ENCODE assay signal across 30 mouse cellular contexts in genomic region chr16:23374068-23374467, GRCm38 (mm10). TPM values are rescaled to one million over a fixed set of nuclear protein-coding genes. Genes with fewer than 3 reads are reported as not detected.
DNase-seq lines count a peak whose midpoint lies in the region; ATAC-seq and TF ChIP-seq lines count a peak whose summit lies in the region.
"Had no signal": no experiment of that assay in that cellular context is flagged by ENCODE, and none has a peak within 500 bp of the region (broad histone marks: within the 10 kb centered on the region; RNA-seq: fewer than 3 reads in every experiment).

No protein-coding gene starts in this region.

- no peaks in the 10 kb centered on the region for H3K79me2 ChIP-seq in macrophage (ENCODE audit: inconsistent target)

- no peaks in the 10 kb centered on the region for H3K4me1 ChIP-seq in forebrain, embryonic 10.5 days
- no peaks in the 10 kb centered on the region for H3K4me1 ChIP-seq in forebrain, embryonic 11.5 days (replicated peaks; ENCODE audit: control insufficient read depth, insufficient read depth, low read length)
- peaks cover 15% of the 10 kb centered on the region for H3K4me1 ChIP-seq in spleen, adult 2 months (ENCODE audit: control insufficient read depth, insufficient read depth, insufficient read length)
- no peaks in the 10 kb centered on the region for H3K4me1 ChIP-seq in intestine, postnatal 0 days (replicated peaks; ENCODE audit: control insufficient read depth, insufficient read depth, low read length)
- H3K4me1 ChIP-seq: embryonic facial prominence, embryonic 12.5 days; embryonic facial prominence, embryonic 15.5 days; forebrain, embryonic 13.5 days; heart, embryonic 12.5 days; heart, embryonic 15.5 days; hindbrain, embryonic 10.5 days; hindbrain, embryonic 13.5 days had no signal

- H3K36me3 ChIP-seq in forebrain, embryonic 10.5 days (replicated peaks) = no peaks in the 10 kb centered on the region
- H3K36me3 ChIP-seq in forebrain, embryonic 11.5 days (ENCODE audit: control insufficient read depth, insufficient read depth, low read length) = no peaks in the 10 kb centered on the region
- no peaks in the 10 kb centered on the region for H3K36me3 ChIP-seq in spleen, adult 2 months (ENCODE audit: control insufficient read depth, insufficient read depth, low read length)
- no peaks in the 10 kb centered on the region for H3K36me3 ChIP-seq in macrophage (ENCODE audit: inconsistent target)
- no peaks in the 10 kb centered on the region for H3K36me3 ChIP-seq in intestine, postnatal 0 days (ENCODE audit: control insufficient read depth, insufficient read depth)
- H3K36me3 ChIP-seq: embryonic facial prominence, embryonic 12.5 days; embryonic facial prominence, embryonic 15.5 days; heart, embryonic 12.5 days; heart, embryonic 15.5 days; hindbrain, embryonic 10.5 days; hindbrain, embryonic 13.5 days had no signal

- H3K27me3 ChIP-seq in forebrain, embryonic 10.5 days (ENCODE audit: poor library complexity, severe bottlenecking) = no peaks in the 10 kb centered on the region
- H3K27me3 ChIP-seq in forebrain, embryonic 11.5 days (ENCODE audit: control insufficient read depth, insufficient read depth, low read length) = no peaks in the 10 kb centered on the region
- no peaks in the 10 kb centered on the region for H3K27me3 ChIP-seq in spleen, adult 2 months (ENCODE audit: control insufficient read depth, insufficient read depth, low read length)
- no peaks in the 10 kb centered on the region for H3K27me3 ChIP-seq in intestine, postnatal 0 days (replicated peaks; ENCODE audit: control insufficient read depth, insufficient read depth, low read length)
- H3K27me3 ChIP-seq: embryonic facial prominence, embryonic 12.5 days; embryonic facial prominence, embryonic 15.5 days; forebrain, embryonic 13.5 days; heart, embryonic 12.5 days; heart, embryonic 15.5 days; hindbrain, embryonic 13.5 days had no signal

- no peak for TF ChIP-seq CTCF in spleen, adult 2 months (IDR thresholded peaks at IDR 0.05; ENCODE audit: extremely low read depth, insufficient read depth, insufficient read length, insufficient replicate concordance)
- TF ChIP-seq CTCF in intestine, postnatal 0 days (IDR thresholded peaks at IDR 0.05; ENCODE audit: low read depth) = no peak

- no peak for ATAC-seq in forebrain, embryonic 11.5 days (replicated peaks; ENCODE audit: low FRiP score)
- ATAC-seq in intestine, postnatal 0 days = no peak
- ATAC-seq: forebrain, embryonic 13.5 days; forebrain, embryonic 16.5 days; hindbrain, embryonic 16.5 days; intestine, embryonic 16.5 days had no signal

- no peak overlapping the region for H3K4me2 ChIP-seq in forebrain, embryonic 11.5 days (ENCODE audit: low read depth, low read length, severe bottlenecking)
- no peak overlapping the region for H3K4me2 ChIP-seq in intestine, postnatal 0 days (replicated peaks; ENCODE audit: low read depth)
- H3K4me2 ChIP-seq: embryonic facial prominence, embryonic 12.5 days; embryonic facial prominence, embryonic 15.5 days; forebrain, embryonic 13.5 days; heart, embryonic 12.5 days; heart, embryonic 15.5 days; hindbrain, embryonic 13.5 days had no signal

- H3K27ac ChIP-seq in forebrain, embryonic 10.5 days = no peak overlapping the region
- no peak overlapping the region for H3K27ac ChIP-seq in forebrain, embryonic 11.5 days (ENCODE audit: low read depth, low read length)
- peak overlapping the region; percentile 30 for H3K27ac ChIP-seq in spleen, adult 2 months (ENCODE audit: insufficient read depth, low read length)
- peak overlapping the region; percentile 96 for H3K27ac ChIP-seq in macrophage
- no peak overlapping the region for H3K27ac ChIP-seq in intestine, postnatal 0 days (ENCODE audit: low read depth, low read length)
- H3K27ac ChIP-seq: embryonic facial prominence, embryonic 12.5 days; forebrain, embryonic 13.5 days; heart, embryonic 15.5 days; hindbrain, embryonic 10.5 days; hindbrain, embryonic 13.5 days had no signal

- H3K4me3 ChIP-seq in forebrain, embryonic 10.5 days = no peak overlapping the region
- no peak overlapping the region for H3K4me3 ChIP-seq in forebrain, embryonic 11.5 days (ENCODE audit: low read depth, low read length)
- H3K4me3 ChIP-seq in spleen, adult 2 months (ENCODE audit: extremely low read depth, insufficient read depth, insufficient read length) = no peak overlapping the region
- no peak overlapping the region for H3K4me3 ChIP-seq in macrophage (ENCODE audit: inconsistent target)
- no peak overlapping the region for H3K4me3 ChIP-seq in intestine, postnatal 0 days (ENCODE audit: low read depth, low read length)
- H3K4me3 ChIP-seq: embryonic facial prominence, embryonic 12.5 days; embryonic facial prominence, embryonic 15.5 days; forebrain, embryonic 13.5 days; heart, embryonic 12.5 days; heart, embryonic 15.5 days; hindbrain, embryonic 10.5 days; hindbrain, embryonic 13.5 days had no signal

- 91% methylated on average over 4 of the region's 4 CpGs for WGBS in forebrain, embryonic 10.5 days
- WGBS in forebrain, embryonic 11.5 days = 86% methylated on average over 4 of the region's 4 CpGs
- WGBS in spleen, adult 2 months = 88% methylated on average over 4 of the region's 4 CpGs
- 92% methylated on average over 4 of the region's 4 CpGs for WGBS in macrophage (ENCODE audit: missing documents)
- WGBS in intestine, postnatal 0 days = 94% methylated on average over 4 of the region's 4 CpGs

- no peaks in the 10 kb centered on the region for H3K9me3 ChIP-seq in forebrain, embryonic 10.5 days
- no peaks in the 10 kb centered on the region for H3K9me3 ChIP-seq in forebrain, embryonic 11.5 days (ENCODE audit: control insufficient read depth, low read length)
- H3K9me3 ChIP-seq in intestine, postnatal 0 days (ENCODE audit: control insufficient read depth) = no peaks in the 10 kb centered on the region
- H3K9me3 ChIP-seq: embryonic facial prominence, embryonic 12.5 days; embryonic facial prominence, embryonic 15.5 days; forebrain, embryonic 13.5 days; heart, embryonic 12.5 days; heart, embryonic 15.5 days; hindbrain, embryonic 10.5 days; hindbrain, embryonic 13.5 days had no signal

- peak; percentile 4 for DNase-seq in forebrain, embryonic 10.5 days (ENCODE audit: extremely low spot score, low spot score)
- DNase-seq in forebrain, embryonic 11.5 days (ENCODE audit: low spot score) = no peak
- no peak for DNase-seq in spleen, adult 2 months (ENCODE audit: low read depth in 1 of 2, low spot score in 2 of 2)
- no peak for DNase-seq in spleen, postnatal 10 days (ENCODE audit: low spot score in 2 of 2)
- DNase-seq: adrenal gland, adult 2 months; adrenal gland, postnatal 14 days; cerebellum, adult 11 months; cerebellum, adult 2 months; cerebellum, adult 9-11 months; cerebellum, postnatal 25 days; gastrocnemius, postnatal 25 days; heart, postnatal 36 days had no signal

- H3K9ac ChIP-seq in forebrain, embryonic 11.5 days (ENCODE audit: low read length) = no peak overlapping the region
- no peak overlapping the region for H3K9ac ChIP-seq in intestine, postnatal 0 days (ENCODE audit: low read depth, low read length)
- H3K9ac ChIP-seq: embryonic facial prominence, embryonic 12.5 days; embryonic facial prominence, embryonic 15.5 days; forebrain, embryonic 13.5 days; heart, embryonic 12.5 days; heart, embryonic 15.5 days; hindbrain, embryonic 13.5 days had no signal

- no peak for TF ChIP-seq POLR2A in spleen, adult 2 months (IDR thresholded peaks at IDR 0.05; ENCODE audit: low read depth, low read length)

RNA-seq across cellular contexts. Expression of gene Rtp1, which starts 54.9 kb away (rescaled TPM):
- 0.05 TPM in 1 of 2 replicates, not detected in the other for polyA plus RNA-seq in forebrain, embryonic 10.5 days (2016; fragmentation: Nextera tagmentation; extraction: Ambion mirVana)
- 0.15 and 0.19 TPM in 2 replicates for polyA plus RNA-seq in forebrain, embryonic 11.5 days (2014; fragmentation: Nextera tagmentation; extraction: Ambion mirVana)
- not detected in 2 replicates for polyA plus RNA-seq in spleen, adult 2 months (2012; rRNA removed)
- not detected for total RNA-seq in macrophage (2018; cell fraction: chromatin; rRNA removed)
- not detected for total RNA-seq in macrophage (2018; cell fraction: cytosol; rRNA removed)
- under 1 TPM in 1 of 26 experiments, not detected in 25; 0.27 TPM for total RNA-seq in macrophage (2018; cell fraction: nucleus; rRNA removed)
- polyA plus RNA-seq in macrophage (2018) = not detected in 3 replicates
- polyA plus RNA-seq in intestine, postnatal 0 days (2015; fragmentation: Nextera tagmentation; extraction: Ambion mirVana) = not detected in 2 replicates
- total RNA-seq: adrenal gland, adult 2 months; adrenal gland, postnatal 14 days; adrenal gland, postnatal 4 days; common myeloid progenitor, adult 5-6 weeks; gastrocnemius, adult 18-20 months; gastrocnemius, postnatal 25 days; heart, adult 18-20 months; heart, postnatal 10 days; heart, postnatal 36 days; MEL had no signal
- polyA plus RNA-seq: adrenal gland, adult 2 months; forebrain, embryonic 13.5 days; forebrain, embryonic 16.5 days; heart, embryonic 12.5 days; heart, embryonic 15.5 days; hindbrain, embryonic 10.5 days; intestine, embryonic 16.5 days had no signal

Comparison
In these comparisons a context has a peak if more than half of its experiments do, and no peak if none do; other contexts are left out.
1. H3K27ac ChIP-seq: peak in spleen, adult 2 months (single experiment) and macrophage (single experiment); none in forebrain, embryonic 10.5 days (single experiment), forebrain, embryonic 11.5 days (single experiment) and intestine, postnatal 0 days (single experiment).